Mouse (Mus musculus) MEL (cell line): Measurements from ENCODE around the gene Synpo2. TPM values are rescaled to one million over a fixed set of nuclear protein-coding genes. Genes with fewer than 3 reads are reported as not detected.

Source experiments
- DNase-seq: peaks from one replicate; pipeline ENCODE4 v3.0.0; 2011; ENCODE audit warnings: low read depth, low spot score
- H3K27ac ChIP-seq: 2 replicates; pipeline ENCODE4 v1.5.1; 2012; ENCODE audit warnings: low read depth, mild to moderate bottlenecking, control low read depth, low read length, moderate library complexity; ENCODE audit not compliant: control insufficient read depth
- H3K27me3 ChIP-seq, 2 experiments: fragments of 150-350 bp in 1 of 2; sonication (generic) in 1 of 2; 2 replicates each; pipeline ENCODE4 v1.6.1; 2012; ENCODE audit warnings: low read length in 2 of 2, mild to moderate bottlenecking in 2 of 2, improper control_type of control experiment in 1 of 2, moderate library complexity in 1 of 2; ENCODE audit not compliant: insufficient read depth in 2 of 2, control insufficient read depth in 1 of 2
- H3K36me3 ChIP-seq, 2 experiments: 2 replicates each; pipeline ENCODE4 v1.6.1; 2012 to 2014; ENCODE audit warnings: low read length in 2 of 2, improper control_type of control experiment in 1 of 2, inconsistent platforms in 1 of 2, mild to moderate bottlenecking in 1 of 2; ENCODE audit not compliant: insufficient read depth in 2 of 2, control insufficient read depth in 1 of 2
- H3K4me1 ChIP-seq, 2 experiments: fragments of 150-350 bp in 1 of 2; sonication (generic) in 1 of 2; 2 replicates each; pipeline ENCODE4 v1.6.1; 2012; ENCODE audit warnings: low read length in 2 of 2, improper control_type of control experiment in 1 of 2, mild to moderate bottlenecking in 1 of 2; ENCODE audit not compliant: insufficient read depth in 2 of 2, control insufficient read depth in 1 of 2
- H3K4me3 ChIP-seq, 2 experiments: fragments of 150-350 bp in 1 of 2; sonication (generic) in 1 of 2; 2 replicates each; pipeline ENCODE4 v1.5.1; 2012; ENCODE audit warnings: low read depth in 2 of 2, low read length in 2 of 2, mild to moderate bottlenecking in 2 of 2, moderate library complexity in 2 of 2, control low read depth in 1 of 2, improper control_type of control experiment in 1 of 2; ENCODE audit not compliant: control insufficient read depth in 1 of 2, insufficient read depth in 1 of 2
- H3K79me2 ChIP-seq: 2 replicates; pipeline ENCODE4 v1.6.1; 2012; ENCODE audit warnings: mild to moderate bottlenecking, low read length, moderate library complexity; ENCODE audit not compliant: control insufficient read depth, poor library complexity, insufficient read depth
- H3K9ac ChIP-seq: 2 replicates; pipeline ENCODE4 v1.6.1; 2012; ENCODE audit warnings: low read depth, mild to moderate bottlenecking, control low read depth, low read length, moderate library complexity; ENCODE audit not compliant: control insufficient read depth, poor library complexity, severe bottlenecking
- H3K9me3 ChIP-seq: fragments of 150-350 bp; sonication (generic); replicated peaks from 2 replicates; pipeline ENCODE4 v1.6.1; 2012; ENCODE audit warnings: mild to moderate bottlenecking, low read length, improper control_type of control experiment, moderate library complexity; ENCODE audit not compliant: insufficient read depth
- BHLHE40 ChIP-seq: IDR thresholded peaks from 2 replicates; pipeline ENCODE4 v1.6.1; 2012; ENCODE audit warnings: low read depth, mild to moderate bottlenecking, inconsistent platforms, low read length, improper control_type of control experiment, borderline replicate concordance
- CHD1 ChIP-seq: IDR thresholded peaks from 2 replicates; pipeline ENCODE4 v1.6.1; 2012; ENCODE audit warnings: low read depth, mild to moderate bottlenecking, inconsistent platforms, low read length, improper control_type of control experiment
- CHD2 ChIP-seq: IDR thresholded peaks from 2 replicates; pipeline ENCODE4 v1.6.1; 2011; ENCODE audit warnings: low read length, improper control_type of control experiment
- CTCF ChIP-seq, 3 experiments: IDR thresholded peaks in 2 of 3; conservative IDR thresholded peaks in 1 of 3; 2 replicates each; pipeline ENCODE4 v1.5.1; 2011 to 2012; ENCODE audit warnings: low read length in 3 of 3, low read depth in 2 of 3, mild to moderate bottlenecking in 2 of 3, improper control_type of control experiment in 1 of 3, inconsistent platforms in 1 of 3, mixed read lengths in 1 of 3, moderate library complexity in 1 of 3; ENCODE audit not compliant: control insufficient read depth in 1 of 3, insufficient read depth in 1 of 3, poor library complexity in 1 of 3, severe bottlenecking in 1 of 3
- EP300 ChIP-seq, 2 experiments: IDR thresholded peaks; 2 replicates each; pipeline ENCODE4 v1.6.1; 2011; ENCODE audit warnings: improper control_type of control experiment in 2 of 2, low read length in 2 of 2, low read depth in 1 of 2, mild to moderate bottlenecking in 1 of 2
- ETS1 ChIP-seq: IDR thresholded peaks from 2 replicates; pipeline ENCODE4 v1.6.1; 2012; ENCODE audit warnings: low read depth, mild to moderate bottlenecking, inconsistent platforms, low read length, improper control_type of control experiment, moderate library complexity
- GABPA ChIP-seq: IDR thresholded peaks from 2 replicates; pipeline ENCODE4 v1.6.1; 2012; ENCODE audit warnings: low read depth, mild to moderate bottlenecking, inconsistent platforms, low read length, improper control_type of control experiment, moderate library complexity
- GATA1 ChIP-seq: IDR thresholded peaks from 2 replicates; pipeline ENCODE4 v1.6.1; 2011; ENCODE audit warnings: low read depth, low read length, improper control_type of control experiment
- HCFC1 ChIP-seq: IDR thresholded peaks from 2 replicates; pipeline ENCODE4 v1.6.1; 2012; ENCODE audit warnings: low read depth, mild to moderate bottlenecking, inconsistent platforms, low read length, improper control_type of control experiment, moderate library complexity
- JUND ChIP-seq: IDR thresholded peaks from 2 replicates; pipeline ENCODE4 v1.6.1; 2011; ENCODE audit warnings: low read depth, mild to moderate bottlenecking, improper control_type of control experiment, low read length
- KAT2A ChIP-seq: conservative IDR thresholded peaks from 2 replicates; pipeline ENCODE4 v1.6.1; 2012; ENCODE audit warnings: low read depth, low read length, improper control_type of control experiment, inconsistent platforms
- MAFK ChIP-seq: IDR thresholded peaks from 2 replicates; pipeline ENCODE4 v1.6.1; 2011; ENCODE audit warnings: low read depth, mild to moderate bottlenecking, low read length, improper control_type of control experiment, borderline replicate concordance
- MAX ChIP-seq: IDR thresholded peaks from 2 replicates; pipeline ENCODE4 v1.6.1; 2011; ENCODE audit warnings: low read length, improper control_type of control experiment
- MEF2A ChIP-seq: IDR thresholded peaks from 2 replicates; pipeline ENCODE4 v1.6.1; 2014; ENCODE audit warnings: low read depth, mild to moderate bottlenecking, inconsistent platforms, low read length, improper control_type of control experiment; ENCODE audit not compliant: poor library complexity, insufficient replicate concordance, severe bottlenecking; ENCODE audit errors: extremely low read depth
- MXI1 ChIP-seq: IDR thresholded peaks from 2 replicates; pipeline ENCODE4 v1.6.1; 2011; ENCODE audit warnings: mild to moderate bottlenecking, low read depth, low read length, improper control_type of control experiment
- MYB ChIP-seq: IDR thresholded peaks from 2 replicates; pipeline ENCODE4 v1.6.1; 2011; ENCODE audit warnings: mild to moderate bottlenecking, low read depth, low read length, improper control_type of control experiment
- MYC ChIP-seq: IDR thresholded peaks from 2 replicates; pipeline ENCODE4 v1.6.1; 2011; ENCODE audit warnings: low read depth, mild to moderate bottlenecking, low read length, improper control_type of control experiment, moderate library complexity
- NELFE ChIP-seq: IDR thresholded peaks from 2 replicates; pipeline ENCODE4 v1.6.1; 2011; ENCODE audit warnings: low read depth, low read length, improper control_type of control experiment
- NRF1 ChIP-seq: IDR thresholded peaks from 2 replicates; pipeline ENCODE4 v1.6.1; 2014; ENCODE audit warnings: low read depth, mild to moderate bottlenecking, inconsistent platforms, low read length, improper control_type of control experiment, moderate library complexity; ENCODE audit not compliant: poor library complexity, insufficient read depth, severe bottlenecking
- POLR2A ChIP-seq, 2 experiments: IDR thresholded peaks; 2 replicates each; pipeline ENCODE4 v1.6.1; 2011 to 2012; ENCODE audit warnings: low read length in 2 of 2, mild to moderate bottlenecking in 2 of 2, control low read depth in 1 of 2, improper control_type of control experiment in 1 of 2, low read depth in 1 of 2, moderate library complexity in 1 of 2; ENCODE audit not compliant: control insufficient read depth in 1 of 2, insufficient read depth in 1 of 2, poor library complexity in 1 of 2
- POLR2AphosphoS2 ChIP-seq: IDR thresholded peaks from 2 replicates; pipeline ENCODE4 v1.6.1; 2011; ENCODE audit warnings: low read length, improper control_type of control experiment
- POLR2AphosphoS5 ChIP-seq: IDR thresholded peaks from 2 replicates; pipeline ENCODE4 v1.6.1; 2012; ENCODE audit warnings: low read depth, borderline replicate concordance, mild to moderate bottlenecking, inconsistent platforms, low read length, moderate library complexity, mixed read lengths
- RAD21 ChIP-seq: IDR thresholded peaks from 2 replicates; pipeline ENCODE4 v1.6.1; 2011; ENCODE audit warnings: mild to moderate bottlenecking, low read depth, low read length, improper control_type of control experiment
- RCOR1 ChIP-seq: IDR thresholded peaks from 2 replicates; pipeline ENCODE4 v1.6.1; 2012; ENCODE audit warnings: low read depth, mild to moderate bottlenecking, inconsistent platforms, low read length, improper control_type of control experiment
- SIN3A ChIP-seq: IDR thresholded peaks from 2 replicates; pipeline ENCODE4 v1.6.1; 2012; ENCODE audit warnings: low read length, improper control_type of control experiment, inconsistent platforms
- TAL1 ChIP-seq: IDR thresholded peaks from 2 replicates; pipeline ENCODE4 v1.6.1; 2012; ENCODE audit warnings: mild to moderate bottlenecking, inconsistent platforms, low read length, moderate library complexity, mixed read lengths
- TBP ChIP-seq: IDR thresholded peaks from 2 replicates; pipeline ENCODE4 v1.8.0; 2011; ENCODE audit warnings: low read depth, low read length, improper control_type of control experiment
- TCF12 ChIP-seq: IDR thresholded peaks from 2 replicates; pipeline ENCODE4 v1.6.1; 2014; ENCODE audit warnings: low read depth, mild to moderate bottlenecking, inconsistent platforms, low read length, improper control_type of control experiment, moderate library complexity
- USF2 ChIP-seq, 2 experiments: IDR thresholded peaks; 2 replicates each; pipeline ENCODE4 v1.6.1; 2011 to 2012; ENCODE audit warnings: improper control_type of control experiment in 2 of 2, low read length in 2 of 2, borderline replicate concordance in 1 of 2, inconsistent platforms in 1 of 2, low read depth in 1 of 2, mild to moderate bottlenecking in 1 of 2; ENCODE audit not compliant: insufficient read depth in 1 of 2
- ZC3H11A ChIP-seq: IDR thresholded peaks from 2 replicates; pipeline ENCODE4 v1.6.1; 2012; ENCODE audit warnings: low read depth, mild to moderate bottlenecking, inconsistent platforms, low read length, improper control_type of control experiment
- ZKSCAN1 ChIP-seq: IDR thresholded peaks from 2 replicates; pipeline ENCODE4 v1.6.1; 2012; ENCODE audit warnings: low read depth, mild to moderate bottlenecking, inconsistent platforms, low read length, improper control_type of control experiment, moderate library complexity
- ZMIZ1 ChIP-seq: IDR thresholded peaks from 2 replicates; pipeline ENCODE4 v1.6.1; 2012; ENCODE audit warnings: low read depth, mild to moderate bottlenecking, inconsistent platforms, low read length, improper control_type of control experiment, moderate library complexity
- polyA plus RNA-seq, 2 experiments: library from polyadenylated mRNA; stranded (reverse) in 1 of 2; unstranded in 1 of 2; fragments of >175 nt in 1 of 2; fragments of >200 nt in 1 of 2; gene quantifications; 2 replicates each; pipeline versions ENCODE4 v1.2.1 to v1.2.4; 2012; ENCODE audit warnings: low replicate concordance in 2 of 2, low read depth in 1 of 2; ENCODE audit not compliant: insufficient read length in 2 of 2, insufficient read depth in 1 of 2, missing spikeins in 1 of 2
- total RNA-seq: library from RNA; depleted of rRNA; stranded (reverse); fragments of 300-350 nt; gene quantifications from 2 replicates; pipeline ENCODE4 v1.2.3, GENCODE M21; 2012

Gene Synpo2
- total and polyA plus RNA-seq, 3 experiments, result 0.04 TPM; not detected in 2

- Histone ChIP-seq H3K9me3 (no peaks in the 10 kb centered on the region), H3K9ac (peak overlapping the region; percentile 43), H3K27me3 (no peaks in the 10 kb centered on the region), H3K27ac (peak overlapping the region; percentile 76), H3K36me3 (peaks cover 0 to 5% of the 10 kb centered on the region in 2 experiments; a peak in 2 of 4 replicates), H3K79me2 (no peaks in the 10 kb centered on the region), H3K4me1 (peaks cover 3 to 6% of the 10 kb centered on the region in 2 experiments; a peak in 1 of 4 replicates), H3K4me3 (peak overlapping the region; percentile 31 to 44; a peak in 3 of 4 replicates)
- peak; percentile 95 for DNase-seq
- TF ChIP-seq ETS1 (peak; percentile 77), MXI1 (peak; percentile 46; the same call in 1 of the 2 replicates), BHLHE40 (no peak), MAFK (peak; percentile 98), CHD2 (no peak), KAT2A (no peak), EP300 (IDR thresholded peaks at IDR 0.05; ENCODE audit: low read depth in 1 of 2, low read length in 2 of 2) (peak; percentile 72 to 81), POLR2A (IDR thresholded peaks at IDR 0.05; ENCODE audit: control insufficient read depth in 1 of 2, insufficient read depth in 1 of 2, low read depth in 1 of 2, low read length in 2 of 2, poor library complexity in 1 of 2) (no peak), RAD21 (no peak), POLR2AphosphoS2 (no peak), NELFE (no peak), HCFC1 (no peak), CHD1 (0 out of 2 replicates have a peak, but pooled peaks have one; percentile 65), MYB (no peak), TBP (0 out of 2 replicates have a peak, but pooled peaks have one; percentile 33), ZC3H11A (no peak), CTCF (IDR thresholded peaks at IDR 0.05 in 2 of 3, conservative IDR thresholded peaks at IDR 0.05 in 1 of 3; ENCODE audit: control insufficient read depth in 1 of 3, insufficient read depth in 1 of 3, low read depth in 2 of 3, low read length in 3 of 3, poor library complexity in 1 of 3, severe bottlenecking in 1 of 3) (no peak), JUND (no peak), SIN3A (peak; percentile 63), ZMIZ1 (no peak), TCF12 (peak; percentile 62), USF2 (IDR thresholded peaks at IDR 0.05; ENCODE audit: borderline replicate concordance in 1 of 2, insufficient read depth in 1 of 2, low read depth in 1 of 2, low read length in 2 of 2) (no peak), RCOR1 (peak; percentile 39), MYC (peak; percentile 34; the same call in 1 of the 2 replicates), GATA1 (peak; percentile 84), NRF1 (no peak), GABPA (peak; percentile 95), POLR2AphosphoS5 (no peak), TAL1 (no peak), MAX (peak; percentile 22; the same call in 1 of the 2 replicates), MEF2A (no peak), ZKSCAN1 (no peak)
Measured at GRCm38 (mm10) chr3:123256181-123257101, 20.5 kb upstream of the Synpo2 start.
